Mouse (Mus musculus) C3H10T1/2 (cell line): ENCODE data around the gene Baz1a. TPM values are rescaled to one million over a fixed set of nuclear protein-coding genes. Genes with fewer than 3 reads are reported as not detected.

Experiments used
- polyA plus RNA-seq, 2 experiments: library from polyadenylated mRNA; unstranded; fragments of >200 nt; fragmentation: generic; extraction: Trizol; gene quantifications; one replicate each; pipeline ENCODE4 v1.2.1; 2012; ENCODE audit warnings: missing spikeins in 2 of 2

Gene Baz1a
- polyA plus RNA-seq = 1 to 10 TPM; 1.6 to 2.1 TPM

GRCm38 (mm10) chr12:55013626-55014398 lies at the start of gene Baz1a:
Gene Baz1a (minus strand): TSS chr12:55014348.

GRCm38 (mm10) chr12:54986052-54986717 lies 28.0 kb downstream of the Baz1a start, which contains the start of gene Gm20403:
Gene Gm20403 (minus strand): TSS chr12:54986529.

GRCm38 (mm10) chr12:54862606-54863535 lies 151.3 kb downstream of the Baz1a start, which contains the start of gene Cfl2:
Gene Cfl2 (minus strand): TSS chr12:54862877.

Other genes starting within 250 kb of the Baz1a start
- gene Snx6, start 218.6 kb downstream of the Baz1a start, polyA plus RNA-seq = 10 to 100 TPM in 1 of 2 experiments, 1 to 10 TPM in 1; 3.1 to 39.0 TPM
- 10 to 100 TPM; 11.4 to 31.2 TPM for gene Cfl2, start 151.5 kb downstream of the Baz1a start, polyA plus RNA-seq
- gene Gm20403, start 27.8 kb downstream of the Baz1a start, polyA plus RNA-seq = not detected
- 1 to 10 TPM in 1 of 2 experiments, under 1 TPM in 1; 0.39 to 4.2 TPM for gene 2700097O09Rik, start 65.8 kb upstream of the Baz1a start, polyA plus RNA-seq
- 1 to 10 TPM in 1 of 2 experiments, under 1 TPM in 1; 0.78 to 6.1 TPM for gene Srp54a, start 65.9 kb upstream of the Baz1a start, polyA plus RNA-seq
- 1 to 10 TPM; 4.5 to 7.2 TPM for gene Fam177a, start 110.1 kb upstream of the Baz1a start, polyA plus RNA-seq
- 1 to 10 TPM in 1 of 2 experiments, under 1 TPM in 1; 0.41 to 9.4 TPM for gene Srp54b, start 140.8 kb upstream of the Baz1a start, polyA plus RNA-seq
- not detected for gene 1700047I17Rik2, start 185.2 kb upstream of the Baz1a start, polyA plus RNA-seq
- gene Srp54c, start 215.8 kb upstream of the Baz1a start, polyA plus RNA-seq = 10 to 100 TPM in 1 of 2 experiments, under 1 TPM in 1; 0.94 to 10.6 TPM